Mouse (Mus musculus) liver, embryonic 14.5 days (tissue): ENCODE measurements around the gene Tent5b. TPM values are rescaled to one million over a fixed set of nuclear protein-coding genes. Genes with fewer than 3 reads are reported as not detected.
A peak's percentile ranks its signal among the peaks of the same experiment; 100 is the strongest.

Experiments
- ATAC-seq: fragments of 200-750 bp; cut with Nextera tagmentation; 2 replicates; pipeline ENCODE4 v1.8.0; 2017; ENCODE audit warnings: moderate number of reproducible peaks, mild to moderate bottlenecking, moderate library complexity; ENCODE audit not compliant: insufficient read depth
- DNase-seq, 3 experiments: peaks; one replicate each; pipeline ENCODE4 v3.0.0-alpha.2; 2012 to 2013; ENCODE audit warnings: low read depth in 3 of 3, low spot score in 3 of 3
- H3K27ac ChIP-seq: fragments of 300-500 bp; sonication (generic); 2 replicates; pipeline ENCODE4 v1.5.1; 2014; ENCODE audit warnings: moderate library complexity, mild to moderate bottlenecking, control low read depth, inconsistent platforms
- H3K27me3 ChIP-seq: fragments of 300-500 bp; sonication (generic); 2 replicates; pipeline ENCODE4 v1.6.1; 2014; ENCODE audit warnings: mild to moderate bottlenecking, low read length, moderate library complexity; ENCODE audit not compliant: control insufficient read depth, insufficient read depth
- H3K36me3 ChIP-seq: fragments of 300-500 bp; sonication (generic); replicated peaks from 2 replicates; pipeline ENCODE4 v1.6.1; 2014; ENCODE audit warnings: low read depth; ENCODE audit not compliant: control insufficient read depth, insufficient read depth
- H3K4me1 ChIP-seq, 2 experiments: fragments of 200-500 bp in 1 of 2; fragments of 300-500 bp in 1 of 2; sonication (generic) in 1 of 2; replicated peaks; 2 replicates each; pipeline ENCODE4 v1.6.1; 2012 to 2014; ENCODE audit warnings: antibody characterized with exemption in 1 of 2, inconsistent platforms in 1 of 2, low read length in 1 of 2; ENCODE audit not compliant: control insufficient read depth in 2 of 2, insufficient read depth in 2 of 2
- H3K4me2 ChIP-seq: fragments of 300-500 bp; sonication (generic); 2 replicates; pipeline ENCODE4 v1.6.1; 2014; ENCODE audit warnings: low read depth, mild to moderate bottlenecking, control low read depth, moderate library complexity
- H3K4me3 ChIP-seq, 2 experiments: fragments of 200-500 bp in 1 of 2; fragments of 300-500 bp in 1 of 2; sonication (generic) in 1 of 2; 2 replicates each; pipeline ENCODE4 v1.5.1; 2012 to 2014; ENCODE audit warnings: low read depth in 2 of 2, low read length in 2 of 2, mild to moderate bottlenecking in 2 of 2, control low read depth in 1 of 2, inconsistent platforms in 1 of 2, moderate library complexity in 1 of 2; ENCODE audit not compliant: insufficient read depth in 1 of 2
- H3K9ac ChIP-seq: fragments of 300-500 bp; sonication (generic); replicated peaks from 2 replicates; pipeline ENCODE4 v1.6.1; 2014; ENCODE audit warnings: mild to moderate bottlenecking, control low read depth, moderate library complexity
- H3K9me3 ChIP-seq: fragments of 300-500 bp; sonication (generic); 2 replicates; pipeline ENCODE4 v1.6.1; 2016; ENCODE audit warnings: low read length, mixed read lengths; ENCODE audit not compliant: control insufficient read depth
- CTCF ChIP-seq: IDR thresholded peaks from 2 replicates; pipeline ENCODE4 v1.5.1; 2016; ENCODE audit warnings: antibody characterized with exemption, low read depth, control low read depth
- EP300 ChIP-seq: IDR thresholded peaks from 2 replicates; pipeline ENCODE4 v1.6.1; 2016; ENCODE audit warnings: antibody characterized with exemption, low read depth
- WGBS: fragments of 180-500 bp; shearing (Covaris S2); extraction: QIAGEN DNeasy Blood & Tissue Kit; methylation state at CpG from one replicate; pipeline ENCODE4 v1.1.7; 2014; ENCODE audit not compliant: insufficient replicate concordance; 5-methylcytosine and 5-hydroxymethylcytosine counted together
- polyA plus RNA-seq, 2 experiments: library from polyadenylated mRNA; depleted of rRNA in 1 of 2; stranded (reverse) in 1 of 2; unstranded in 1 of 2; fragments of >200 nt; fragmentation: Nextera tagmentation in 1 of 2; extraction: Ambion mirVana in 1 of 2; gene quantifications; 2 replicates each; pipeline versions ENCODE4 v1.2.1 to v1.2.3; 2012 to 2014

The Tent5b gene
- polyA plus RNA-seq, 2 experiments = 0.02 TPM; not detected in 1

DNA sequence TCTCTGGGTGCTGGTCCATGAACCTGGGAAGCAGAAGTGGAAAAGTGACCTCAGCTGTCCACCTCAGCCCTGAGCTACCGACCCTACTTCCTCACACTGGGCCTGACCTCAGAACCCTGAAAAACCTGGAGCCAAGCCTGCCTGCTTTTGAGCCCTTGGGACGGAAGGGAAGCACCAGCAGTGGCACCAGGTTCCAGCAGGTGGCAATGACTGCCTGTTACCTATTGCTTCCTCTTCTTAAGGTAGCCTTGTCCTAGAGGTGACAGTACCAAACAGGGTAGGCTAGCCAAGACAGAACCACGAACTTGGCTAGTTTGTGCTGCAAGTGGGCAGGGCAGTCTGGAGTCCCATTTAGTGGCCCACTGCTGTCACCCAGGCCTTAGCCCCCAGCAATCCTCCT, 52.8 kb downstream of the Tent5b start:
- Histone ChIP-seq H3K4me1 (no peaks in the 10 kb centered on the region), H3K36me3 (peaks cover 30% of the 10 kb centered on the region), H3K27me3 (no peaks in the 10 kb centered on the region), H3K4me2 (no peak overlapping the region), H3K4me3 (no peak overlapping the region), H3K9me3 (no peaks in the 10 kb centered on the region), H3K9ac (no peak overlapping the region), H3K27ac (no peak overlapping the region)
- WGBS = 67% methylated on average over 3 of the region's 3 CpGs
- DNase-seq (no peak), ATAC-seq (no peak)
- 0 out of 2 replicates have a peak, but pooled peaks have one; percentile 3 for TF ChIP-seq CTCF
- no peak for TF ChIP-seq EP300

DNA sequence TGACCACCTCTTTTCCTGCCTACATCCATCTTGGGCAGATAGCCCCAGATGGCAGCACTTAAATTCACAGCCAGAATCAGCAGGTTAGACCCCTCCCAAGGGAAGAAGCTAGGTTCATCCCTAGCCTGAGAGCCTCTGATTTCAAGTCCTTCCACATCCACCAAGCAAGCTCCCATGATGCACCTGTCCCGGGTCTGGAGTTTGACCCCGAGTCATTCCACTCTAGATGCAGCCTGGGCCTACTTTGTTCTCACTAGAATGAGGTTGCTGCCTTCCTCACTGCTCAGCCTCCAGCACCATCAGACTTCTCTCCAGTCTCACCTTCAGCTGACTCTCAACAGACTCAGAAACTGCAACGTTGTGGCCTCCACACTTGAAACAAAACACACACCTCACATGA, 56.1 kb downstream of the Tent5b start:
- TF ChIP-seq EP300 (no peak), CTCF (no peak)
- ATAC-seq (no peak), DNase-seq (no peak)
- WGBS = 60% methylated on average over 3 of the region's 3 CpGs
- peaks cover 39% of the 10 kb centered on the region for H3K36me3 ChIP-seq
- no peaks in the 10 kb centered on the region for H3K27me3 ChIP-seq
- no peaks in the 10 kb centered on the region for H3K4me1 ChIP-seq
- no peak overlapping the region for H3K9ac ChIP-seq
- H3K4me2 ChIP-seq = no peak overlapping the region
- H3K27ac ChIP-seq = no peak overlapping the region
- H3K9me3 ChIP-seq = no peaks in the 10 kb centered on the region
- H3K4me3 ChIP-seq = no peak overlapping the region

DNA sequence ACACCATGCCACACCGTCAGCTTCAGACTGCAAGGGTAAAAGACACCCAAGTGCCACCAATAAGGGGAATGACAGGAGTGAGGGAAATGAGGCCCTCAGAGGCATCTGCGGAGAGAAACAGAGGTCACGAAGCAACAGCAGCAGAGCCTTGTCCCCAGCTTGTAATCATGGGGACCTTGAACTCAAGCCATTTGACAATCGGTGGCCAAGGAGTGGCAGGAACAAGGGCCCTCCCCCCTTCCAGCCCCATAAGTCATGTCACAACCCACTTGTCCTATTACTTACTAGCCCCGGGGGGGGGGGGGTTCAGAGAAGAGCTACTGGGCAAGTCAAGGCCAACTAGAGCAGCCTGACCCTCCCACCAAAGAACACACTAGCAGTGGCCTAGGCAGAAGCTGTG, 56.7 kb downstream of the Tent5b start:
- Histone ChIP-seq H3K4me3 (no peak overlapping the region), H3K9ac (no peak overlapping the region), H3K27ac (no peak overlapping the region), H3K36me3 (peaks cover 38% of the 10 kb centered on the region), H3K27me3 (no peaks in the 10 kb centered on the region), H3K4me1 (no peaks in the 10 kb centered on the region), H3K9me3 (no peaks in the 10 kb centered on the region), H3K4me2 (no peak overlapping the region)
- no peak for DNase-seq
- no peak for ATAC-seq
- TF ChIP-seq EP300 = no peak
- no peak for TF ChIP-seq CTCF
- WGBS = 79% methylated on average over 5 of the region's 5 CpGs

Other genes starting within 250 kb of the Tent5b start
- gene Map3k6, start 239.3 kb upstream of the Tent5b start, polyA plus RNA-seq (2012; rRNA removed) = 2.0 and 2.4 TPM in 2 replicates
- gene Map3k6, start 239.3 kb upstream of the Tent5b start, polyA plus RNA-seq (2014; fragmentation: Nextera tagmentation; extraction: Ambion mirVana) = 1.2 and 1.5 TPM in 2 replicates
- gene Sytl1, start 217.0 kb upstream of the Tent5b start, polyA plus RNA-seq (2012; rRNA removed) = 0.52 and 0.56 TPM in 2 replicates
- gene Sytl1, start 217.0 kb upstream of the Tent5b start, polyA plus RNA-seq (2014; fragmentation: Nextera tagmentation; extraction: Ambion mirVana) = 0.48 and 0.80 TPM in 2 replicates
- gene Tmem222, start 202.3 kb upstream of the Tent5b start, polyA plus RNA-seq (2012; rRNA removed) = 31.6 and 35.3 TPM in 2 replicates
- 36.4 and 38.7 TPM in 2 replicates for gene Tmem222, start 202.3 kb upstream of the Tent5b start, polyA plus RNA-seq (2014; fragmentation: Nextera tagmentation; extraction: Ambion mirVana)
- gene Wdtc1, start 126.7 kb upstream of the Tent5b start, polyA plus RNA-seq (2012; rRNA removed) = 6.4 and 7.0 TPM in 2 replicates
- gene Wdtc1, start 126.7 kb upstream of the Tent5b start, polyA plus RNA-seq (2014; fragmentation: Nextera tagmentation; extraction: Ambion mirVana) = 7.3 and 9.1 TPM in 2 replicates
- 6.7 and 7.6 TPM in 2 replicates for gene Slc9a1, start 110.4 kb upstream of the Tent5b start, polyA plus RNA-seq (2012; rRNA removed)
- gene Slc9a1, start 110.4 kb upstream of the Tent5b start, polyA plus RNA-seq (2014; fragmentation: Nextera tagmentation; extraction: Ambion mirVana) = 2.1 and 2.3 TPM in 2 replicates
- 0.04 TPM in 1 of 2 replicates, not detected in the other for gene Trnp1, start 18.4 kb downstream of the Tent5b start, polyA plus RNA-seq (2012; rRNA removed)
- not detected in 2 replicates for gene Trnp1, start 18.4 kb downstream of the Tent5b start, polyA plus RNA-seq (2014; fragmentation: Nextera tagmentation; extraction: Ambion mirVana)
- gene Kdf1, start 38.8 kb downstream of the Tent5b start, polyA plus RNA-seq (2012; rRNA removed) = 0.18 and 0.43 TPM in 2 replicates
- gene Kdf1, start 38.8 kb downstream of the Tent5b start, polyA plus RNA-seq (2014; fragmentation: Nextera tagmentation; extraction: Ambion mirVana) = 0.48 and 0.53 TPM in 2 replicates
- 64.5 and 124 TPM in 2 replicates for gene Nudc, start 65.9 kb downstream of the Tent5b start, polyA plus RNA-seq (2012; rRNA removed)
- gene Nudc, start 65.9 kb downstream of the Tent5b start, polyA plus RNA-seq (2014; fragmentation: Nextera tagmentation; extraction: Ambion mirVana) = 88.2 and 101 TPM in 2 replicates
- gene Nr0b2, start 73.2 kb downstream of the Tent5b start, polyA plus RNA-seq (2012; rRNA removed) = 0.38 and 0.48 TPM in 2 replicates
- 0.77 and 0.85 TPM in 2 replicates for gene Nr0b2, start 73.2 kb downstream of the Tent5b start, polyA plus RNA-seq (2014; fragmentation: Nextera tagmentation; extraction: Ambion mirVana)
- gene Gpatch3, start 94.6 kb downstream of the Tent5b start, polyA plus RNA-seq (2012; rRNA removed) = 1.9 and 3.1 TPM in 2 replicates
- gene Gpatch3, start 94.6 kb downstream of the Tent5b start, polyA plus RNA-seq (2014; fragmentation: Nextera tagmentation; extraction: Ambion mirVana) = 3.1 and 4.6 TPM in 2 replicates
- 15.2 and 17.6 TPM in 2 replicates for gene Gpn2, start 104.2 kb downstream of the Tent5b start, polyA plus RNA-seq (2012; rRNA removed)
- 10.0 and 10.3 TPM in 2 replicates for gene Gpn2, start 104.2 kb downstream of the Tent5b start, polyA plus RNA-seq (2014; fragmentation: Nextera tagmentation; extraction: Ambion mirVana)
- 0.45 and 0.52 TPM in 2 replicates for gene Sfn, start 122.0 kb downstream of the Tent5b start, polyA plus RNA-seq (2012; rRNA removed)
- 0.10 and 0.35 TPM in 2 replicates for gene Sfn, start 122.0 kb downstream of the Tent5b start, polyA plus RNA-seq (2014; fragmentation: Nextera tagmentation; extraction: Ambion mirVana)
- 3.8 and 3.9 TPM in 2 replicates for gene Zdhhc18, start 170.0 kb downstream of the Tent5b start, polyA plus RNA-seq (2012; rRNA removed)
- gene Zdhhc18, start 170.0 kb downstream of the Tent5b start, polyA plus RNA-seq (2014; fragmentation: Nextera tagmentation; extraction: Ambion mirVana) = 0.58 and 0.90 TPM in 2 replicates
- 3.2 and 3.3 TPM in 2 replicates for gene Pigv, start 192.5 kb downstream of the Tent5b start, polyA plus RNA-seq (2012; rRNA removed)
- gene Pigv, start 192.5 kb downstream of the Tent5b start, polyA plus RNA-seq (2014; fragmentation: Nextera tagmentation; extraction: Ambion mirVana) = 3.1 and 4.0 TPM in 2 replicates